Mouse (Mus musculus) liver, embryonic 12.5 days (tissue): Measurements from ENCODE around the gene Plcb2. TPM values are rescaled to one million over a fixed set of nuclear protein-coding genes. Genes with fewer than 3 reads are reported as not detected.
A peak's percentile ranks its signal among the peaks of the same experiment; 100 is the strongest.

Experiments
- ATAC-seq: fragments of 200-750 bp; cut with Nextera tagmentation; 2 replicates; pipeline ENCODE4 v1.8.0; 2017; ENCODE audit warnings: moderate number of reproducible peaks, mild to moderate bottlenecking, moderate library complexity
- H3K27ac ChIP-seq: fragments of 300-500 bp; sonication (generic); 2 replicates; pipeline ENCODE4 v1.5.1; 2016; ENCODE audit warnings: mild to moderate bottlenecking
- H3K27me3 ChIP-seq: fragments of 300-500 bp; sonication (generic); replicated peaks from 2 replicates; pipeline ENCODE4 v1.6.1; 2016; ENCODE audit warnings: mild to moderate bottlenecking, moderate library complexity
- H3K36me3 ChIP-seq: fragments of 300-500 bp; sonication (generic); 2 replicates; pipeline ENCODE4 v1.6.1; 2016; ENCODE audit warnings: mild to moderate bottlenecking, moderate library complexity
- H3K4me1 ChIP-seq: fragments of 300-500 bp; sonication (generic); 2 replicates; pipeline ENCODE4 v1.6.1; 2016
- H3K4me2 ChIP-seq: fragments of 300-500 bp; sonication (generic); 2 replicates; pipeline ENCODE4 v1.6.1; 2016; ENCODE audit warnings: mild to moderate bottlenecking, moderate library complexity
- H3K4me3 ChIP-seq: fragments of 300-500 bp; sonication (generic); 2 replicates; pipeline ENCODE4 v1.5.1; 2016; ENCODE audit warnings: mild to moderate bottlenecking, moderate library complexity
- H3K9ac ChIP-seq: fragments of 300-500 bp; sonication (generic); 2 replicates; pipeline ENCODE4 v1.6.1; 2016; ENCODE audit warnings: mild to moderate bottlenecking, moderate library complexity
- H3K9me3 ChIP-seq: fragments of 300-500 bp; sonication (generic); replicated peaks from 2 replicates; pipeline ENCODE4 v1.6.1; 2016; ENCODE audit warnings: mild to moderate bottlenecking, moderate library complexity
- WGBS: fragments of 180-500 bp; shearing (Covaris S2); methylation state at CpG from one replicate; pipeline ENCODE4 v1.1.7; 2016; ENCODE audit not compliant: insufficient replicate concordance; 5-methylcytosine and 5-hydroxymethylcytosine counted together
- polyA plus RNA-seq: library from polyadenylated mRNA; unstranded; fragments of >200 nt; fragmentation: Nextera tagmentation; extraction: Ambion mirVana; gene quantifications from 2 replicates; pipeline ENCODE4 v1.2.1, GENCODE M21; 2016

Gene Plcb2
- polyA plus RNA-seq, 1 experiment from 2014 or later: 2.5 TPM

DNA sequence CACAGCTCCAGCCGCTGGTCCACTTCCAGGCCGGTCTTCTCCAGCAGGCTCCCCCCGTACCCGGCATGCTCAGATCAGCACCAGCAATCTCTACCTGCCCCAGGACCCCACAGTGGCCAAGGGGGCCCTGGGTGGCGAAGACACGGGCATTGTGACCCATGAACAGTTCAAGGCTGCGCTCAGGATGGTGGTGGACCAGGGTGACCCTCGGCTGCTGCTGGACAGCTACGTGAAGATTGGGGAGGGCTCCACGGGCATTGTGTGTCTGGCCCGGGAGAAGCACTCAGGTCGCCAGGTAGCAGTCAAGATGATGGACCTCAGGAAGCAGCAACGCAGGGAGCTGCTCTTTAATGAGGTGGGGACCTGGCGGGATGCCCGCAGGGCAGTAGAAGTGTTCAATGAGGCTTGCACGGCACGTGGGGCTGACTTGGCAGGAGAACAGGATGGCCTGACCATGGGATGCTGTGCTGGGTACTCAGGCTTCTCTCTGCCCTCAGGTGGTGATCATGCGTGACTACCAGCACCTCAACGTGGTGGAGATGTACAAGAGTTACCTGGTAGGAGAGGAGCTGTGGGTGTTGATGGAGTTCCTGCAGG is 34.8 kb downstream of the Plcb2 start:
- no peak overlapping the region for H3K27ac ChIP-seq
- no peak overlapping the region for H3K4me3 ChIP-seq
- H3K4me2 ChIP-seq: no peak overlapping the region
- no peak for ATAC-seq
- H3K27me3 ChIP-seq: peaks cover 50% of the 10 kb centered on the region
- no peaks in the 10 kb centered on the region for H3K36me3 ChIP-seq
- no peaks in the 10 kb centered on the region for H3K9me3 ChIP-seq
- H3K4me1 ChIP-seq: no peaks in the 10 kb centered on the region
- WGBS: 74% methylated on average over 19 of the region's 19 CpGs
- no peak overlapping the region for H3K9ac ChIP-seq

DNA sequence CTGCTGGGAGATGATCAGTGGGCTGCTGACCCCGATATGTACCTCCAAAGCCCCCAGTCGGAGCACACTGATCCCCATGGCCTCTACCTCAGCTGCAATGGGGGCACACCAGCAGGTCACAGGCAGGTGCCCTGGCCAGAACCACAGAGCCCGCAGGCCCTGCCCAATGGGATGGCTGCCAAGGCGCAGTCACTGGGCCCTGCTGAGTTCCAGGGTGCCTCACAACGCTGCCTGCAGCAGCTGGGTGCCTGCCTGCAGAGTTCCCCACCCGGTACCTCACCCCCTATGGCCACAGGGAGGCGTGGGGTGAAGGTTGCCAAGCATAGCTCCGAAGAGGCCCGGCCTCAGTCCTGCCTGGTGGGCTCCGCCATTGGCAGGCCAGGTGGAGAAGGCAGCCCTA is 38.4 kb downstream of the Plcb2 start:
- Histone ChIP-seq H3K36me3 (no peaks in the 10 kb centered on the region), H3K4me2 (no peak overlapping the region), H3K27me3 (peaks cover 37% of the 10 kb centered on the region), H3K27ac (no peak overlapping the region), H3K9ac (no peak overlapping the region), H3K9me3 (no peaks in the 10 kb centered on the region), H3K4me1 (no peaks in the 10 kb centered on the region), H3K4me3 (no peak overlapping the region)
- WGBS: 71% methylated on average over 10 of the region's 10 CpGs
- ATAC-seq: no peak

DNA sequence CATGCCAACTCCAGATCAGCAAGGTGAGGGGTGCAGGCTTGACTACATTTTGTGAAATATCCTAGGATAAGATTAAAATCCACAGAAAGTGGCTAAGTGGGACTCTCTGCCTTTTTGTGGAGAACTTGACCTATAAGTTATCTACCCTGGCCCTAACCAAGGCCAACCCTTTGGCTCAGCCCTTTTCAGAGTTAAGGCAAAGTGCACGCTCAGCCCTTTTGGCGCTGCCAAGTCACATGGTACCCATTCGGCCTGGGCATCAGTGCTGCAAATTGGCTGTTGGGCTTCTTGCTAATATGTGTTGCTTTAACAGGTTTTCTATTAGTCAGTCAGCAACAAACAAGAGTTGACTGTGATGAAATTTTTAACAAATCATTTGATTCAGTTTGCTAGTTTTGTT is 40.4 kb downstream of the Plcb2 start:
- Histone ChIP-seq H3K27me3 (peaks cover 28% of the 10 kb centered on the region), H3K27ac (no peak overlapping the region), H3K9ac (no peak overlapping the region), H3K4me3 (no peak overlapping the region), H3K4me2 (no peak overlapping the region), H3K36me3 (no peaks in the 10 kb centered on the region), H3K9me3 (no peaks in the 10 kb centered on the region), H3K4me1 (peaks cover 6% of the 10 kb centered on the region)
- WGBS: 83% methylated on average over 3 of the region's 3 CpGs
- ATAC-seq: no peak

DNA sequence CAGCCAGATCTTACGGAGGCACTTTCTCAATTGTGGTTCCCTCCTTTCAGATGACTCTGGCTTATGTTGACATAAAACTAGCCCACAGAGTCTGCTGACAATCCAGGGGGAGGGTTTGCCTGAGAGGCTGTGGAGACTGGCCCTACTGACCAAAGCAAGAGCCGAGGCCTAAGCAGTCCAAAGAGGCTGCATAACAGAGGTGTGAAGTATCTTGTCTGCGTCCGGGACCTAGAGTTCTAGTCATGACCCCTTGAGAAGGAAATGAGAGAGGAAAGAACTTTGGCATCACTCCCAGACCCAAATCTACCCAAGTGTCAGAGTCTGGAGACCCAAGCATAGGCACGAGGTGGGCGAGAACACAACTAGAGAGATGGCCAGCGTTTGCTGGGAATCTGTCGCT is 41.5 kb downstream of the Plcb2 start:
- H3K4me2 ChIP-seq: no peak overlapping the region
- H3K4me3 ChIP-seq: no peak overlapping the region
- H3K27ac ChIP-seq: no peak overlapping the region
- H3K9me3 ChIP-seq: no peaks in the 10 kb centered on the region
- peaks cover 22% of the 10 kb centered on the region for H3K27me3 ChIP-seq
- no peak for ATAC-seq
- no peak overlapping the region for H3K9ac ChIP-seq
- WGBS: 68% methylated on average over 8 of the region's 8 CpGs
- H3K36me3 ChIP-seq: no peaks in the 10 kb centered on the region
- H3K4me1 ChIP-seq: peaks cover 14% of the 10 kb centered on the region

DNA sequence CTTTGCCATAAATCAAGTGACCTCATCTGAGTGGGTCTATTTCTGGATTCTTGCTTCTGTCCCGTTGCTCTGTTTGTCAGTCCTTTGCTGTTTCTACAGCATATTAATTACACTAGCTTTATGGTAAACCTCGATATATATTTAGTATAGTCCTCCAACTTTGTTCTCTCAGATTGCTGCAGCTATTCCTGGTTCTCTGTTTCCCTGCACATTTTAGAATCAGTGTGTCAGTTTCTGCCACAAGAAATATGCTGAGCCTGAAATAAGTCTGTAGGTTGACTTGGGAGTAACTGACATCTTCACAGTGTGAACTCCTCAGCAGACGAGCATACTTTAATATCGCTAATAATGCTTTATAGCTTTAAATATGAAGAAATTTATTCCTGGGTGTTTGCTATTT is 43.1 kb downstream of the Plcb2 start:
- H3K9ac ChIP-seq: no peak overlapping the region
- H3K36me3 ChIP-seq: no peaks in the 10 kb centered on the region
- no peaks in the 10 kb centered on the region for H3K9me3 ChIP-seq
- 70% methylated on average over 4 of the region's 4 CpGs for WGBS
- H3K27ac ChIP-seq: no peak overlapping the region
- no peak overlapping the region for H3K4me2 ChIP-seq
- H3K27me3 ChIP-seq: peaks cover 33% of the 10 kb centered on the region
- ATAC-seq: no peak
- peaks cover 14% of the 10 kb centered on the region for H3K4me1 ChIP-seq
- no peak overlapping the region for H3K4me3 ChIP-seq

DNA sequence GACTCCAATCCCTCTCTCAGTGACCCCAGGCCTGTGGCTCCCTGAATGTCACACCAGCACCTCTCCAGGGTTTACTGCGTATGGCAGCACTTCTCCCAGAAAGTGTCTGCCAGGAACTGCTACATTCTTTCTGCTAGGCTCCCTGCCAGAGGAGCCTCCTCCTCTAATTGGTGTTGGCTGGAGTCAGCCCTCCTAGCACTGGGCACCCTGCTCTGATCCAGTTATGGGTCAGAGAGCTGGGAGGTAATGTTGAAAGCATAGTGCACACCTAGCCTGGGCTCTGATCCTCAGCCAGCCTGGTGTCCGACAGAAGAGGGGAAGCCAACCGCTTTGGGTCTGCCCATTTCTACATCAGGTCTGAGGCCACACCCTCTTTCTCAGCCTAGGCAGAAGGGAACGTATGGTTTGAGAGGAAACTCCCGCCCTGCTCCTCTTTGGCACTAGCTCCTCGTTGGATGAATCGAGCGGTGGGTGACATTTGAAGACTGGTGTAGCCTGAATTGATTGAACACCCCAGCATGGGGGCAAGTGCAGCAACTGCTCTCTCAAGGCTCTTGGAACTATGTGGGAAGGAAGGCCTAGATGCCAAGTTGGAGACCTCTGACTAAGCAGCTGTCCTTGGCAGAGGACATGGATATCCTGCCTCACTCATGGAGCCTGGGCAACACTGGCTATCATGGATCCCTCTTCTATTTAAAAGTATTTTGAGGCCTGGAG is 45.5 kb downstream of the Plcb2 start:
- ATAC-seq: no peak
- H3K4me1 ChIP-seq: peaks cover 20% of the 10 kb centered on the region
- 39% methylated on average over 8 of the region's 8 CpGs for WGBS

DNA sequence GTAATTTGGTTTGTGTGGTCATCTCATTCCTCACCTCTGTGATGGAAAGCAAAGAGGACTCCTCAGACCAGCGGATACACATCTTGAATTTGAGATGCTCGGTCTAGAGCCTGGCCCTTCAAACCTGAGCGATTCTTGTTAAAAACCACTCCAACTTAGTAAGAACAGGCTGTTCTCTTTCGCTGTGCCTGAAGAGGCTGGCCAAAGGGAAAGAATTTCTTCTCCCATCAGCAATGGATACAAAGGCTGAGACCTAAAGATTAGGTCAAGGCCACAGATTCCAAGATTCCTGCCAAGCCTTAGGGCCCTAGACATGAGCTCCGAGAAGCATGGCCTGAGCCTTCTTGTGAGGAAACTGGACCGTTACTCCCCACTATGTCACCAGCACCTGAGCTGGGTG is 47.3 kb downstream of the Plcb2 start:
- H3K9ac ChIP-seq: no peak overlapping the region
- H3K27me3 ChIP-seq: peaks cover 53% of the 10 kb centered on the region
- H3K36me3 ChIP-seq: no peaks in the 10 kb centered on the region
- H3K4me2 ChIP-seq: no peak overlapping the region
- ATAC-seq: no peak
- H3K9me3 ChIP-seq: no peaks in the 10 kb centered on the region
- WGBS: 88% methylated on average over 6 of the region's 6 CpGs
- H3K4me3 ChIP-seq: no peak overlapping the region
- no peak overlapping the region for H3K27ac ChIP-seq
- peaks cover 34% of the 10 kb centered on the region for H3K4me1 ChIP-seq

More for the DNA sequence above, 45.5 kb downstream of the Plcb2 start:
- Histone ChIP-seq H3K9me3 (no peaks in the 10 kb centered on the region), H3K27me3 (peaks cover 46% of the 10 kb centered on the region), H3K27ac (no peak overlapping the region), H3K9ac (no peak overlapping the region), H3K4me3 (no peak overlapping the region), H3K4me2 (no peak overlapping the region), H3K36me3 (no peaks in the 10 kb centered on the region)

DNA sequence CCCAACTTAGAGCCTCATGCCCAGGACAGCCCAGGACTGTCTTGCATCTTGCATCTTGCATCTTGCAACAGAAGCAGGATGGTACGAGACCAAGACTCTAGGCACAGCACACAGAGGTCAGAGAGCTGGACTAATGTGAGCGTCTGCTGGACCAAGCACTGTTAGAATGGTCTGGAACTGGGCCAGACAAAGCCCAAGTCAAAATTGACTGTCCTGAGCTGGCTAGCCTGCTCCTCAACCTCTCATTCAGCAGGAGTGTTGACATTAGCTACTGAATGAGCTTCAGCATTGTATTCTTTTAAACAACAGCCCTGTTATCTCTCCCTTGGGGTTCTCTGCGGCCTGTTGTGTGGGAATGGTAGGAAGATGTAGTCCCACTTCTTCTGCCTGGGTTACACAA is 48.7 kb downstream of the Plcb2 start:
- no peak for ATAC-seq
- H3K4me1 ChIP-seq: peaks cover 34% of the 10 kb centered on the region
- no peaks in the 10 kb centered on the region for H3K9me3 ChIP-seq
- H3K36me3 ChIP-seq: no peaks in the 10 kb centered on the region
- H3K4me2 ChIP-seq: no peak overlapping the region
- 74% methylated on average over 3 of the region's 3 CpGs for WGBS
- H3K4me3 ChIP-seq: no peak overlapping the region
- no peak overlapping the region for H3K27ac ChIP-seq
- H3K9ac ChIP-seq: no peak overlapping the region
- peaks cover 66% of the 10 kb centered on the region for H3K27me3 ChIP-seq

DNA sequence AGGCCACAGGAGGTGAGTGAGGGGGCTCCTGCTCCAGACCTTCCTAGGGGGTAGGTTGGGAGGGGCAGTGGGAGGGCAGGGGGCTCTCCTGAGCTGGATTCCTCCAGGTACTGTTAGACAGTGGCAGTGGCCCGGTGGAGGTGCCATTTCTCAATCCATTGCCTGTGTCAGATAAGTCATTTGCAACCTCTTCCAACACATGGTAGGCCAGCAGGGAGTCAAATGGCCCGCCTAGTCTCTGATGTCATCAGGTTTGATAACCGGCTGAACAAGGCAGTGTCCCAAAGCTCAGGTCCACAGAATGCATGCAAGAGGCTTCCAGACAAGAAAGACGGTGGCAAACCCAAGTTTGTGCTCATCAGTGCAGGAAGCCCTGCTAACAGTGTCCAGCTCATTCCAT is 50.4 kb downstream of the Plcb2 start:
- no peaks in the 10 kb centered on the region for H3K9me3 ChIP-seq
- H3K4me3 ChIP-seq: peak overlapping the region; percentile 60
- peak overlapping the region; percentile 58 for H3K9ac ChIP-seq
- peak; percentile 58 for ATAC-seq
- 13% methylated on average over 4 of the region's 4 CpGs for WGBS
- no peak overlapping the region for H3K27ac ChIP-seq
- peaks cover 28% of the 10 kb centered on the region for H3K4me1 ChIP-seq
- no peaks in the 10 kb centered on the region for H3K36me3 ChIP-seq
- peak overlapping the region; percentile 95 for H3K4me2 ChIP-seq
- peaks cover 83% of the 10 kb centered on the region for H3K27me3 ChIP-seq

DNA sequence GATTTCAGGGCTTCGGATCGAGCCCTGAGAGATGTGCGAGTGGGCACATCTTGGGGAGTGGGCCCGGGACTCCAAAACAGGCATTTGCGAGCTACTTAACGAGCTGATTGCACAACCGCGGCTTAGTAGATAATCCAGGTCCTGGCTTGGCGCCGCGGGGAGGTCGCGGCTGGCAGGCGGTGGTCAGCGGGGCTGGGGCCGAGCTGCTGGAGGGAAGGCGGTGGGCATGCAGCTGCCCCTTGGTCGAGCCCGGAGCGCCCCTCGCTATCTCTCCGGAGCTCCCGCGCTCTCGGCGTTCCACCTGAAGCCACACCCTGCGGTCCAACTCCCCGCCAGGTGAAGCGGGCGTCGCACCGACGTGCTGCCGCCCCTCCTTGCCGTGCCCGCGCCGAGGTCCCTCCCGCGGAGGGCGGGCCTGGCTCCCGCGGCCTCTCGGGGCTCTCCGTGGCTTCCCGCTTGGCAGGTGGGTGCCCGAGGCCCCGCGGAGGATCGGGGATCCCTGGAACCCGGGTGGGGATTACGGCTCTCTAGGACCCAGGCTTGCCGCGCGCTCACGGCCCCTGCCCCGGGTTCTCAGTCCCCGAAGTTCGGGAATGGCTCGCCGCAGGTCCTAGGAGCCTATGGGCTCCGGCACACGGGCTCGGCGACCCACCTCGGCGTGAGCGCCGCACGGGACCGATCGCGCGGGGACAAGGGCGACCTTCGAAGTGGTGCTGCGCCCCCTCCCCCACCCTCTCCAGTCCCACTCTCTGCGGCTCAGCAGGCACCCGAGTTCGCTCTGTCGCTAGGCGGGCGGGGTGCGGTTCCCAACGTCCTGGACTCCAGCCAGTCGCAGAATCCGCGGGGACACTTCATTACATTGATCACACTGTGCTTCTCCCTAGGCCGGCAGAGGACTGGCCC is 51.1 kb downstream of the Plcb2 start:
- Histone ChIP-seq H3K9ac (peak overlapping the region; percentile 58), H3K4me2 (peak overlapping the region; percentile 95), H3K4me3 (peak overlapping the region; percentile 60), H3K36me3 (no peaks in the 10 kb centered on the region), H3K4me1 (peaks cover 20% of the 10 kb centered on the region), H3K27me3 (peaks cover 90% of the 10 kb centered on the region), H3K27ac (no peak overlapping the region), H3K9me3 (no peaks in the 10 kb centered on the region)
- ATAC-seq: peak; percentile 44
- WGBS: 2% methylated on average over 88 of the region's 89 CpGs

DNA sequence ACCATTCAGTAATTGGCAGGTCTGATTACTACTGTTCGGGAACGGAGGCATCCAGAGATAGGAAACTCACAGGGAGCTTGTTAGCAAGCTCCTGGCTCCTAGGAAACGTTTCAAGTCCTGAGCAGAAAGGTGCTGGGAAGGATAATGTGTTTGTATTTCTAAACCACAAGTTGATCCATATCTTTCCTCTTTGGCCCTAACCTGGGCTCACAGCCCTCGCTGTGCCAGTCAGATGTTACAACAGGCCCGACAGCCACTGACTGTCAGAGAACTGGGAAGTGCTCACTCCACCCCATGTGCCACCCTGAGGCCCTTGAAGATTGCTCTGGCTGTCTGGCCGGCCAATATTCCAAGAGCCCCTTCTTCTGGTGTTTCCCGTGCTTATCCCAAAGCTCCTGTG is 53.7 kb downstream of the Plcb2 start:
- no peak for ATAC-seq
- Histone ChIP-seq H3K4me2 (no peak overlapping the region), H3K27ac (no peak overlapping the region), H3K4me1 (peaks cover 20% of the 10 kb centered on the region), H3K9me3 (no peaks in the 10 kb centered on the region), H3K27me3 (peaks cover 93% of the 10 kb centered on the region), H3K9ac (0 out of 2 replicates have a peak overlapping the region, but pooled peaks have one; percentile 5), H3K36me3 (no peaks in the 10 kb centered on the region), H3K4me3 (no peak overlapping the region)
- 21% methylated on average over 7 of the region's 7 CpGs for WGBS
